Mouse (Mus musculus) intestine, embryonic 15.5 days (tissue): ENCODE measurements around the gene Rab29. TPM values are rescaled to one million over a fixed set of nuclear protein-coding genes. Genes with fewer than 3 reads are reported as not detected.

ENCODE experiments used
- ATAC-seq: fragments of 200-750 bp; cut with Nextera tagmentation; 2 replicates; pipeline ENCODE4 v1.8.0; 2017; ENCODE audit warnings: moderate TSS enrichment, moderate library complexity
- H3K27ac ChIP-seq: fragments of 300-500 bp; sonication (generic); 2 replicates; pipeline ENCODE4 v1.5.1; 2015; ENCODE audit warnings: mild to moderate bottlenecking, inconsistent platforms
- H3K27me3 ChIP-seq: fragments of 300-500 bp; sonication (generic); replicated peaks from 2 replicates; pipeline ENCODE4 v1.6.1; 2015; ENCODE audit warnings: inconsistent platforms
- H3K36me3 ChIP-seq: fragments of 300-500 bp; sonication (generic); 2 replicates; pipeline ENCODE4 v1.6.1; 2015; ENCODE audit warnings: inconsistent platforms
- H3K4me1 ChIP-seq: fragments of 300-500 bp; sonication (generic); replicated peaks from 2 replicates; pipeline ENCODE4 v1.6.1; 2015; ENCODE audit warnings: inconsistent platforms
- H3K4me2 ChIP-seq: fragments of 300-500 bp; sonication (generic); replicated peaks from 2 replicates; pipeline ENCODE4 v1.6.1; 2015; ENCODE audit warnings: mild to moderate bottlenecking, inconsistent platforms
- H3K4me3 ChIP-seq: fragments of 300-500 bp; sonication (generic); replicated peaks from 2 replicates; pipeline ENCODE4 v1.5.1; 2015; ENCODE audit warnings: inconsistent platforms
- H3K9ac ChIP-seq: fragments of 300-500 bp; sonication (generic); 2 replicates; pipeline ENCODE4 v1.6.1; 2015; ENCODE audit warnings: inconsistent platforms
- H3K9me3 ChIP-seq: fragments of 300-500 bp; sonication (generic); 2 replicates; pipeline ENCODE4 v1.6.1; 2016; ENCODE audit warnings: inconsistent platforms
- WGBS: fragments of 180-500 bp; shearing (Covaris S2); methylation state at CpG from one replicate; pipeline ENCODE4 v1.1.7; 2015; 5-methylcytosine and 5-hydroxymethylcytosine counted together
- polyA plus RNA-seq: library from polyadenylated mRNA; unstranded; fragments of >200 nt; fragmentation: Nextera tagmentation; extraction: Ambion mirVana; gene quantifications from 2 replicates; pipeline ENCODE4 v1.2.1, GENCODE M21; 2015

Rab29 gene
- polyA plus RNA-seq, 1 experiment from 2014 or later = 19.4 TPM

GRCm38 (mm10) chr1:131910001-131910648 is 43.1 kb downstream of the Rab29 start, which contains the start of gene Nucks1:
Nucks1 (plus strand) TSS chr1:131910534.
- Histone ChIP-seq H3K4me1 (0 out of 2 replicates have a peak, but pooled peaks cover 4% of the 10 kb centered on the region), H3K36me3 (no peaks in the 10 kb centered on the region), H3K9me3 (no peaks in the 10 kb centered on the region), H3K27me3 (no peaks in the 10 kb centered on the region), H3K27ac (peak within 1 kb of the TSS; percentile 98), H3K9ac (peak within 1 kb of the TSS; percentile 97), H3K4me3 (peak within 1 kb of the TSS; percentile 92), H3K4me2 (peak within 1 kb of the TSS; percentile 51)
- peak; percentile 98 for ATAC-seq
- under 1% methylated on average over 35 of the region's 35 CpGs for WGBS

GRCm38 (mm10) chr1:131910674-131911558 is 43.9 kb downstream of the Rab29 start:
- peak overlapping the region; percentile 92 for H3K4me3 ChIP-seq
- under 1% methylated on average over 86 of the region's 88 CpGs for WGBS
- peak overlapping the region; percentile 98 for H3K27ac ChIP-seq
- no peaks in the 10 kb centered on the region for H3K9me3 ChIP-seq
- no peaks in the 10 kb centered on the region for H3K27me3 ChIP-seq
- 0 out of 2 replicates have a peak, but pooled peaks cover 6% of the 10 kb centered on the region for H3K4me1 ChIP-seq
- no peaks in the 10 kb centered on the region for H3K36me3 ChIP-seq
- H3K9ac ChIP-seq = peak overlapping the region; percentile 97
- ATAC-seq = peak; percentile 81
- peak overlapping the region; percentile 51 for H3K4me2 ChIP-seq

GRCm38 (mm10) chr1:131917634-131918033 is 50.6 kb downstream of the Rab29 start:
- no peak for ATAC-seq
- Histone ChIP-seq H3K4me1 (0 out of 2 replicates have a peak, but pooled peaks cover 5% of the 10 kb centered on the region), H3K27ac (no peak overlapping the region), H3K9ac (no peak overlapping the region), H3K36me3 (peaks cover 7% of the 10 kb centered on the region), H3K4me2 (no peak overlapping the region), H3K9me3 (no peaks in the 10 kb centered on the region), H3K27me3 (no peaks in the 10 kb centered on the region), H3K4me3 (no peak overlapping the region)
- WGBS = 59% methylated on average over 6 of the region's 6 CpGs

GRCm38 (mm10) chr1:131919052-131919451 is 52.0 kb downstream of the Rab29 start:
- ATAC-seq = no peak
- H3K4me2 ChIP-seq = no peak overlapping the region
- no peaks in the 10 kb centered on the region for H3K9me3 ChIP-seq
- no peak overlapping the region for H3K4me3 ChIP-seq
- peaks cover 11% of the 10 kb centered on the region for H3K36me3 ChIP-seq
- no peak overlapping the region for H3K9ac ChIP-seq
- 0 out of 2 replicates have a peak, but pooled peaks cover 5% of the 10 kb centered on the region for H3K4me1 ChIP-seq
- no peaks in the 10 kb centered on the region for H3K27me3 ChIP-seq
- WGBS = 90% methylated on average over 2 of the region's 2 CpGs
- no peak overlapping the region for H3K27ac ChIP-seq

- Histone ChIP-seq H3K27me3 (no peaks in the 10 kb centered on the region), H3K36me3 (peaks cover 21% of the 10 kb centered on the region), H3K9ac (no peak overlapping the region), H3K9me3 (no peaks in the 10 kb centered on the region), H3K4me2 (no peak overlapping the region), H3K4me1 (no peaks in the 10 kb centered on the region), H3K27ac (no peak overlapping the region), H3K4me3 (no peak overlapping the region)
- WGBS = 96% methylated on average over 3 of the region's 3 CpGs
- ATAC-seq = no peak
Observed at GRCm38 (mm10) chr1:131922100-131922499, 55.1 kb downstream of the Rab29 start.

Other genes with a start within 250 kb of the Rab29 start
- gene Ctse, start 228.9 kb upstream of the Rab29 start, polyA plus RNA-seq = 0.85 and 2.1 TPM in 2 replicates
- 4.2 and 5.0 TPM in 2 replicates for gene Rab7b, start 178.5 kb upstream of the Rab29 start, polyA plus RNA-seq
- 0.68 and 3.6 TPM in 2 replicates for gene Slc26a9, start 123.2 kb upstream of the Rab29 start, polyA plus RNA-seq
- gene Pm20d1, start 69.8 kb upstream of the Rab29 start, polyA plus RNA-seq = 3.8 and 5.6 TPM in 2 replicates
- gene Slc41a1, start 39.7 kb upstream of the Rab29 start, polyA plus RNA-seq = 10.5 and 10.7 TPM in 2 replicates
- gene Nucks1, start 43.3 kb downstream of the Rab29 start, polyA plus RNA-seq = 60.7 and 69.7 TPM in 2 replicates
- 2.8 and 3.6 TPM in 2 replicates for gene Slc45a3, start 95.7 kb downstream of the Rab29 start, polyA plus RNA-seq
- 15.2 and 16.0 TPM in 2 replicates for gene Elk4, start 140.4 kb downstream of the Rab29 start, polyA plus RNA-seq
- gene Mfsd4a, start 200.8 kb downstream of the Rab29 start, polyA plus RNA-seq = 8.7 and 10.3 TPM in 2 replicates